Mouse (Mus musculus): ENCODE data around the gene Tmem165. TPM values are rescaled to one million over a fixed set of nuclear protein-coding genes. Genes with fewer than 3 reads are reported as not detected.

Gene Tmem165
- polyA plus RNA-seq, 1 experiment from 2014 or later: 103 TPM

DNA sequence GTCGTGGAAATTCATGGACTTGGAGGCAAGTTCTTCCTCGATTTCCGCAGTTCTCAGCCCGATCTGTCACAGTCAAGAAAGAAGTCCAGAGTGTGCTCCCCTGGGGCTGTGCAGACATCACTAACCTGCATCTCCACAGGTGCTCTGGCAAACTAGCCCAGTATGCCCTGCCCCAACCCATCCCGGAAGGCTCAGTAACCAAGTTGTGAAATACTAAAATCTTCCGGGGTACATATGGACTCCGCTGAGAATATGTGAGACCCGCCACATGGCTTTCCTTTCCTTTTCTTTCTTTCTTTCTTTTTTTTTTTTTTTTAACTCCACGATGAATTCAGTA lies 43.0 kb upstream of the Tmem165 start:
- H3K27me3 ChIP-seq (ENCODE audit: control insufficient read depth, insufficient read depth, low read length): no peaks in the 10 kb centered on the region
- ATAC-seq (ENCODE audit: insufficient number of reproducible peaks, low FRiP score, low TSS enrichment, low read depth): peak; percentile 59
- peak overlapping the region; percentile 62 for H3K4me3 ChIP-seq (ENCODE audit: low read depth, low read length)
- H3K9ac ChIP-seq (ENCODE audit: low read length): peak overlapping the region; percentile 92; the same call in 1 of the 2 replicates
- H3K27ac ChIP-seq (replicated peaks; ENCODE audit: low read depth, low read length): peak overlapping the region; percentile 91
- WGBS: 10% methylated on average over 9 of the region's 9 CpGs
- DNase-seq (ENCODE audit: low spot score): no peak
- H3K4me1 ChIP-seq (ENCODE audit: control insufficient read depth, insufficient read depth, low read length): no peaks in the 10 kb centered on the region
- peak overlapping the region; percentile 68 for H3K4me2 ChIP-seq (ENCODE audit: low read depth, severe bottlenecking)
- H3K36me3 ChIP-seq (ENCODE audit: control insufficient read depth, insufficient read depth, low read length): no peaks in the 10 kb centered on the region
- no peaks in the 10 kb centered on the region for H3K9me3 ChIP-seq (ENCODE audit: control insufficient read depth, low read length)

DNA sequence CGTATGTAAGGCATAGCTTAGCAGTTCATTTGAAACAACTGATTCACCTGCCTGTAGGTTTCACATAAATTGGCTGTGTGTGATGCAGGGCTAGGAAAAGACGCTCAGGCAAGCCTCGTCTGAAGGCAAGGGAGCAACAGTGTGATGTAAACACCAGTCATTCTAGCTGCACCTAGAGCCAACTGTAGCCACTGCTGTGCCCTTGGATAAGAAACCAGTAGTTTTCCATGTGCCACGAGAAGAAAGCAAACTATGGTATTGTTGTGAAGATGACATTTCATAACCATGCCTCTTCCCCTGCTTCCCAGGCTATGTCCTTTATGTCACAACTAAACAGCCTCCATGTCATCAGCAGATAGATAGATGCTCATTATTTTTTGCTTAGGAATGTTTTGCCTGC lies 40.3 kb upstream of the Tmem165 start:
- no peak overlapping the region for H3K4me3 ChIP-seq (ENCODE audit: low read depth, low read length)
- H3K4me2 ChIP-seq (ENCODE audit: low read depth, severe bottlenecking): no peak overlapping the region
- 88% methylated on average over 4 of the region's 4 CpGs for WGBS
- H3K4me1 ChIP-seq (ENCODE audit: control insufficient read depth, insufficient read depth, low read length): no peaks in the 10 kb centered on the region
- no peaks in the 10 kb centered on the region for H3K36me3 ChIP-seq (ENCODE audit: control insufficient read depth, insufficient read depth, low read length)
- DNase-seq (ENCODE audit: low spot score) (no peak), ATAC-seq (ENCODE audit: insufficient number of reproducible peaks, low FRiP score, low TSS enrichment, low read depth) (no peak)
- no peaks in the 10 kb centered on the region for H3K27me3 ChIP-seq (ENCODE audit: control insufficient read depth, insufficient read depth, low read length)
- H3K27ac ChIP-seq (replicated peaks; ENCODE audit: low read depth, low read length): no peak overlapping the region
- no peak overlapping the region for H3K9ac ChIP-seq (ENCODE audit: low read length)
- H3K9me3 ChIP-seq (ENCODE audit: control insufficient read depth, low read length): no peaks in the 10 kb centered on the region

DNA sequence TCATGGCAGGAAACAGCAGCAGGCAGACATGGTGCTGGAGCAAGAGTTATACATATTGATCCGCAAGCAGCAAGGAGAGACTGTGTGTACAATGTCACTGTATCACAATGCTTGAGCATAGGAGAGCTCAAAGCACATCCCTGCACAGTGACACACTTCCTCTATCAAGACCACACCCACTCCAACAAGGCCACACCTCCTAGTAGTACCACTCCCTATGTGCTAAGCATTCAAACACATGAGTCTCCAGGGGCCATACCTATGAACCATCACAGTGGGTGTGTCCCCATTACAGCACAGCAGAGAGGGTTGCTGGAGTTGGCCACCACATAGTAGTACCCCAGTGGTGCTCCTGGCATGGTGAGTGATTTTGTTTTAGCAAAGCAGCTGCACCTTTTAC lies 37.3 kb upstream of the Tmem165 start:
- ATAC-seq (ENCODE audit: insufficient number of reproducible peaks, low FRiP score, low TSS enrichment, low read depth) (no peak), DNase-seq (ENCODE audit: low spot score) (no peak)
- H3K4me1 ChIP-seq (ENCODE audit: control insufficient read depth, insufficient read depth, low read length): no peaks in the 10 kb centered on the region
- H3K9me3 ChIP-seq (ENCODE audit: control insufficient read depth, low read length): no peaks in the 10 kb centered on the region
- no peak overlapping the region for H3K4me3 ChIP-seq (ENCODE audit: low read depth, low read length)
- H3K9ac ChIP-seq (ENCODE audit: low read length): no peak overlapping the region
- no peak overlapping the region for H3K27ac ChIP-seq (replicated peaks; ENCODE audit: low read depth, low read length)
- H3K4me2 ChIP-seq (ENCODE audit: low read depth, severe bottlenecking): no peak overlapping the region
- H3K27me3 ChIP-seq (ENCODE audit: control insufficient read depth, insufficient read depth, low read length): no peaks in the 10 kb centered on the region
- no peaks in the 10 kb centered on the region for H3K36me3 ChIP-seq (ENCODE audit: control insufficient read depth, insufficient read depth, low read length)
- WGBS: 96% methylated on average over 1 of the region's 1 CpGs

DNA sequence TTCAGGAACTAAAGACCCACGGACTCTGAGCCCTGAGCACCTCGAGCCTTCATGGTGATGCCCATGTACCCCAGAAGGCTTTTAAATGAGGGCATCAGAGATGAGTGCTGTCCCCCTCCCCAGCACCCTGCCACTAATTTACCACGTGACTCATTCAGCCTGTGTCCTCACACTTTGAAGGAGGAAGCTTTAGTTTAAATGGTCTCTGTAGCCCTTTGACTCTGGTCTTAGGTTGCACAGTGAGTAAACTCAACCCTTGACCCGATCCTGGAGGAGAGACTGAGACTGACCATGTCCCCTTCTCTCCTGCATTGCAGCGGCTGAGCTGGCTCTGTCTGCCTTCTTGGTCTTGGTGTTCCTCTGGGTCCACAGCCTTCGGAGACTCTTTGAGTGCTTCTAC lies 34.2 kb upstream of the Tmem165 start:
- DNase-seq (ENCODE audit: low spot score) (no peak), ATAC-seq (ENCODE audit: insufficient number of reproducible peaks, low FRiP score, low TSS enrichment, low read depth) (no peak)
- no peak overlapping the region for H3K27ac ChIP-seq (replicated peaks; ENCODE audit: low read depth, low read length)
- no peaks in the 10 kb centered on the region for H3K9me3 ChIP-seq (ENCODE audit: control insufficient read depth, low read length)
- no peaks in the 10 kb centered on the region for H3K27me3 ChIP-seq (ENCODE audit: control insufficient read depth, insufficient read depth, low read length)
- no peaks in the 10 kb centered on the region for H3K36me3 ChIP-seq (ENCODE audit: control insufficient read depth, insufficient read depth, low read length)
- WGBS: 97% methylated on average over 6 of the region's 6 CpGs
- H3K9ac ChIP-seq (ENCODE audit: low read length): no peak overlapping the region
- no peak overlapping the region for H3K4me3 ChIP-seq (ENCODE audit: low read depth, low read length)
- no peak overlapping the region for H3K4me2 ChIP-seq (ENCODE audit: low read depth, severe bottlenecking)
- H3K4me1 ChIP-seq (ENCODE audit: control insufficient read depth, insufficient read depth, low read length): no peaks in the 10 kb centered on the region

DNA sequence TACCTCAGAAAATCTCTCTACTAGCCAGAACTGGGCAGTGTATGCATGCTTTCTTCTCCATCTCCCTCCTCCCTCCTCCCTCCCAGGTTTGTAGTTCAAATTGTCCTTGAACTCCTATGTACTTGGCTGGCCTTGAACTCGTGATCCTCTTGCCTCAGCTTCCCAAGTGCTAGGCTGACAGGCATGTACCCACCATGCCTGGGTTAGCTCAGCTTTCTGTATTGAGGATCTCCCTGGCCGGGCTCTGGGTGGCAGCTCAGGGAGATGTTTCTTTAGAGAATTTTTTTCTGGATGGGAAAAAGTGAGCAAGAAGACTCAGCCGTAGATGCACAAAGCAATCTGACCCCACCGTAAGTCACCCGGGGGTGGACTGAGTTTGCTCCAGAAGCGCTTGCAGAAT lies 30.7 kb upstream of the Tmem165 start:
- no peak overlapping the region for H3K9ac ChIP-seq (ENCODE audit: low read length)
- H3K4me3 ChIP-seq (ENCODE audit: low read depth, low read length): no peak overlapping the region
- DNase-seq (ENCODE audit: low spot score) (no peak), ATAC-seq (ENCODE audit: insufficient number of reproducible peaks, low FRiP score, low TSS enrichment, low read depth) (no peak)
- no peaks in the 10 kb centered on the region for H3K36me3 ChIP-seq (ENCODE audit: control insufficient read depth, insufficient read depth, low read length)
- H3K4me1 ChIP-seq (ENCODE audit: control insufficient read depth, insufficient read depth, low read length): no peaks in the 10 kb centered on the region
- no peak overlapping the region for H3K27ac ChIP-seq (replicated peaks; ENCODE audit: low read depth, low read length)
- no peaks in the 10 kb centered on the region for H3K9me3 ChIP-seq (ENCODE audit: control insufficient read depth, low read length)
- H3K27me3 ChIP-seq (ENCODE audit: control insufficient read depth, insufficient read depth, low read length): no peaks in the 10 kb centered on the region
- 95% methylated on average over 6 of the region's 6 CpGs for WGBS
- no peak overlapping the region for H3K4me2 ChIP-seq (ENCODE audit: low read depth, severe bottlenecking)

DNA sequence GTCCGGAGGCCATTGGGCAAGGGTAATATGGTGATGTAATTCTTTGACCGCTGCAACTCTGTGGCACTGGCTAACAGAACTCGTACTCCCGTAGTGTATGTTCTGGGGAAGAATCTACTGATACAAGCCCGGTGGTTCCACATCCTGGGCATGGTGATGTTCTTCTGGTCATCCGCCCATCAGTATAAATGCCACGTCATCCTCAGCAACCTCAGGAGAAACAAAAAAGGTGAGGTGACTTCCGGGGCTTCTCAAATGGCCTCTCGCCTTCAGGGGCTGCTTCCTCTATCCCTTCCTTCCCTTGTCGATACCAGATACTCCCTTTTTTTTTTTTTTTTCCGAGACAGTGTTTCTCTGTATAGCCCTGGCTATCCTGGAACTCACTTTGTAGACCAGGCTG lies 30.2 kb upstream of the Tmem165 start:
- H3K27me3 ChIP-seq (ENCODE audit: control insufficient read depth, insufficient read depth, low read length): no peaks in the 10 kb centered on the region
- no peaks in the 10 kb centered on the region for H3K36me3 ChIP-seq (ENCODE audit: control insufficient read depth, insufficient read depth, low read length)
- H3K4me2 ChIP-seq (ENCODE audit: low read depth, severe bottlenecking): no peak overlapping the region
- no peaks in the 10 kb centered on the region for H3K4me1 ChIP-seq (ENCODE audit: control insufficient read depth, insufficient read depth, low read length)
- no peak overlapping the region for H3K27ac ChIP-seq (replicated peaks; ENCODE audit: low read depth, low read length)
- 93% methylated on average over 11 of the region's 11 CpGs for WGBS
- H3K9me3 ChIP-seq (ENCODE audit: control insufficient read depth, low read length): no peaks in the 10 kb centered on the region
- no peak overlapping the region for H3K9ac ChIP-seq (ENCODE audit: low read length)
- DNase-seq (ENCODE audit: low spot score): no peak
- no peak for ATAC-seq (ENCODE audit: insufficient number of reproducible peaks, low FRiP score, low TSS enrichment, low read depth)
- no peak overlapping the region for H3K4me3 ChIP-seq (ENCODE audit: low read depth, low read length)

DNA sequence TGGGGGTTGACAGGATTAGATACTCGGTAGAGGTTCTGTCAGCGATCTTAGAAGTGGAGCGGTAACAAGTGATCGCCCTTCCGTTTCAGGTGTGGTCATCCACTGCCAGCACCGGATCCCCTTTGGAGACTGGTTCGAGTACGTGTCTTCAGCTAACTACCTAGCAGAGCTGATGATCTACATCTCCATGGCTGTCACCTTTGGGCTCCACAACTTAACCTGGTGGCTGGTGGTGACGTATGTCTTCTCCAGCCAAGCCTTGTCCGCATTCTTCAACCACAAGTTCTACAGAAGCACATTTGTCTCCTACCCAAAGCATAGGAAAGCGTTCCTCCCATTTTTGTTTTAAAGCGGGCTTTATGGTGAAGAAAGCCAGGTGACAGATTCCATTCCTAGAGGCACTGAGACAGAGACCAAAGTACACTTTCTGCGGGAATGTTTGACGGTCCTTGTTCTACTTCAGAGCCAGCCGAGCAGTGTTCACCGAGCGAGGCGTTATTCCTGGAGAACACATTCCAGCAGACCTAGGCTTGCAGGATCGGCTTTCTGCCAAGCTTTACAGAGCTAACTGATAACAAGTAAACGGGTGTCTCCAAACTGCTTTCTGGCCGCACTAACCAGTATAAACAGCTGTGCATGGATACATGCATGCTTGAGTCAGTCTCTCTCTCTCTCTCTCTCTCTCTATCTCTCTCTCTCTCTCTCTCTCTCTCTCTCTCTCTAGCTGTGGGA lies 29.1 kb upstream of the Tmem165 start:
- Histone ChIP-seq H3K9ac (ENCODE audit: low read length) (no peak overlapping the region), H3K36me3 (ENCODE audit: control insufficient read depth, insufficient read depth, low read length) (no peaks in the 10 kb centered on the region), H3K4me1 (ENCODE audit: control insufficient read depth, insufficient read depth, low read length) (no peaks in the 10 kb centered on the region), H3K27ac (replicated peaks; ENCODE audit: low read depth, low read length) (no peak overlapping the region), H3K4me2 (ENCODE audit: low read depth, severe bottlenecking) (no peak overlapping the region), H3K4me3 (ENCODE audit: low read depth, low read length) (no peak overlapping the region), H3K27me3 (ENCODE audit: control insufficient read depth, insufficient read depth, low read length) (no peaks in the 10 kb centered on the region), H3K9me3 (ENCODE audit: control insufficient read depth, low read length) (no peaks in the 10 kb centered on the region)
- DNase-seq (ENCODE audit: low spot score) (no peak), ATAC-seq (ENCODE audit: insufficient number of reproducible peaks, low FRiP score, low TSS enrichment, low read depth) (no peak)
- 93% methylated on average over 21 of the region's 21 CpGs for WGBS

DNA sequence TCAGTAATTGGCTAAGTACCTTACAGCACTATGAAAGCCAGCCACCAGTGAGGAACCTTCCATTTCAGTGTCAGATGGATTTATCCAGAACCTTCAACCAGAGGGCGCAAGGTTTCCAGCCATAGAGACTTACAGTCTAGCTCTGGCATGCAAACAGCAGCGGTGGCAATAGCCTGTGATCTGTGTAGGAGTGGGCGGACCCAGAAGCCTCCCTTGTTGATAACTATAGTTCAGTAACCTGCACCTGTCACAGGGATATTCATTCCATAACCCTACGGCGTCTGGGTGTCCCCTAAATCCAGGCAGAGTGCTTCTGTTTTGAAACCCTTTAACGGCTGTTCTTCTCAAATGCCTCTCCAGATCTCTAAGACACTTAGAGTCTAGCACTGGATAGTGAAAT lies 24.1 kb upstream of the Tmem165 start:
- no peak for DNase-seq (ENCODE audit: low spot score)
- Histone ChIP-seq H3K4me1 (ENCODE audit: control insufficient read depth, insufficient read depth, low read length) (no peaks in the 10 kb centered on the region), H3K27me3 (ENCODE audit: control insufficient read depth, insufficient read depth, low read length) (no peaks in the 10 kb centered on the region), H3K27ac (replicated peaks; ENCODE audit: low read depth, low read length) (no peak overlapping the region), H3K4me3 (ENCODE audit: low read depth, low read length) (no peak overlapping the region), H3K9me3 (ENCODE audit: control insufficient read depth, low read length) (no peaks in the 10 kb centered on the region), H3K9ac (ENCODE audit: low read length) (no peak overlapping the region), H3K36me3 (ENCODE audit: control insufficient read depth, insufficient read depth, low read length) (no peaks in the 10 kb centered on the region), H3K4me2 (ENCODE audit: low read depth, severe bottlenecking) (no peak overlapping the region)
- ATAC-seq (ENCODE audit: insufficient number of reproducible peaks, low FRiP score, low TSS enrichment, low read depth): no peak
- 83% methylated on average over 6 of the region's 6 CpGs for WGBS

DNA sequence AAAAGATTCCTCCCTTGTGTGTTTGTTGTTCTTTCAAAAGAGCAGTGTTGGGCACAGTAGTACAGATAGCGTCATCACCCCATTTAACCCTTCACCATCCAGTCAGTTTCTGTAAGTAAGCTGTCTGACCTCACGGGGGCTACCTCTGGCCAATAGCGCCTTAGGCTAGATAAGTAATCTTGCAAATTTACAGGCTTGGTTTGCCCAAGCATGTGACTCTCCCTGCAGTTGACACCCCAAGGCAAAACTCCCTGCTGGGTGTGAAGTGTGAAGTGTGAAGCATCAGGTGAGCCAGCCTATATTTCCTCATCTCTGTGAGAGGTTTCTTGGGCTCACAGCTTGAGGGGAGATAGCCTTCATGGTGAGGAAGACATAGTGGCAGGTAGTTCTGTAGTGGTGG lies 23.6 kb upstream of the Tmem165 start:
- ATAC-seq (ENCODE audit: insufficient number of reproducible peaks, low FRiP score, low TSS enrichment, low read depth): no peak

More for the DNA sequence above, 23.6 kb upstream of the Tmem165 start:
- Histone ChIP-seq H3K9me3 (ENCODE audit: control insufficient read depth, low read length) (no peaks in the 10 kb centered on the region), H3K27me3 (ENCODE audit: control insufficient read depth, insufficient read depth, low read length) (no peaks in the 10 kb centered on the region), H3K36me3 (ENCODE audit: control insufficient read depth, insufficient read depth, low read length) (no peaks in the 10 kb centered on the region), H3K4me3 (ENCODE audit: low read depth, low read length) (no peak overlapping the region), H3K4me1 (ENCODE audit: control insufficient read depth, insufficient read depth, low read length) (no peaks in the 10 kb centered on the region), H3K9ac (ENCODE audit: low read length) (no peak overlapping the region), H3K27ac (replicated peaks; ENCODE audit: low read depth, low read length) (no peak overlapping the region), H3K4me2 (ENCODE audit: low read depth, severe bottlenecking) (no peak overlapping the region)
- 56% methylated on average over 3 of the region's 3 CpGs for WGBS
- DNase-seq (ENCODE audit: low spot score): no peak

All from limb, embryonic 11.5 days (tissue).